Mouse (Mus musculus) ES-E14 (cell line): ENCODE data around the gene Polr1d. TPM values are rescaled to one million over a fixed set of nuclear protein-coding genes. Genes with fewer than 3 reads are reported as not detected.

Experiments
- DNase-seq: peaks from one replicate; pipeline ENCODE4 v3.0.0-alpha.2; 2013; ENCODE audit warnings: low read depth, low spot score
- H3K27ac ChIP-seq: 2 replicates; pipeline ENCODE4 v1.5.1; 2012; ENCODE audit warnings: low read depth, mild to moderate bottlenecking, low read length, moderate library complexity, mixed read lengths; ENCODE audit not compliant: poor library complexity, insufficient read depth, severe bottlenecking
- H3K36me3 ChIP-seq: 2 replicates; pipeline ENCODE4 v1.6.1; 2012; ENCODE audit warnings: mild to moderate bottlenecking, low read length, moderate library complexity, mixed read lengths; ENCODE audit not compliant: control insufficient read depth, poor library complexity, insufficient read depth, severe bottlenecking
- H3K4me1 ChIP-seq, 2 experiments: fragments of 150-350 bp in 1 of 2; sonication (generic) in 1 of 2; 2 replicates each; pipeline ENCODE4 v1.6.1; 2012; ENCODE audit warnings: low read length in 2 of 2, mild to moderate bottlenecking in 1 of 2, mixed read lengths in 1 of 2; ENCODE audit not compliant: control insufficient read depth in 2 of 2, insufficient read depth in 2 of 2, poor library complexity in 1 of 2
- H3K4me3 ChIP-seq, 2 experiments: fragments of 150-350 bp in 1 of 2; sonication (generic) in 1 of 2; 2 replicates each; pipeline ENCODE4 v1.5.1; 2012; ENCODE audit warnings: low read length in 2 of 2, low read depth in 1 of 2, mild to moderate bottlenecking in 1 of 2, mixed read lengths in 1 of 2; ENCODE audit not compliant: insufficient read depth in 1 of 2, poor library complexity in 1 of 2, severe bottlenecking in 1 of 2
- H3K9ac ChIP-seq: 2 replicates; pipeline ENCODE4 v1.6.1; 2012; ENCODE audit warnings: low read depth, mild to moderate bottlenecking, low read length, mixed read lengths; ENCODE audit not compliant: poor library complexity, insufficient read depth, severe bottlenecking
- H3K9me3 ChIP-seq: fragments of 150-350 bp; sonication (generic); 2 replicates; pipeline ENCODE4 v1.6.1; 2012; ENCODE audit warnings: low read depth, mild to moderate bottlenecking, low read length; ENCODE audit not compliant: control insufficient read depth, insufficient read depth
- CHD2 ChIP-seq: IDR thresholded peaks from 2 replicates; pipeline ENCODE4 v1.6.1; 2014; ENCODE audit warnings: mild to moderate bottlenecking, low read depth, low read length, inconsistent platforms
- HCFC1 ChIP-seq: IDR thresholded peaks from 2 replicates; pipeline ENCODE4 v1.6.1; 2012; ENCODE audit warnings: low read length, inconsistent platforms, borderline replicate concordance; ENCODE audit not compliant: insufficient read depth
- MAFK ChIP-seq: IDR thresholded peaks from 2 replicates; pipeline ENCODE4 v1.6.1; 2014; ENCODE audit warnings: mild to moderate bottlenecking, low read depth, low read length, inconsistent platforms; ENCODE audit not compliant: insufficient read depth
- ZC3H11A ChIP-seq: IDR thresholded peaks from 2 replicates; pipeline ENCODE4 v1.6.1; 2012; ENCODE audit warnings: low read depth, mild to moderate bottlenecking, inconsistent platforms, low read length, borderline replicate concordance
- ZNF384 ChIP-seq: IDR thresholded peaks from 2 replicates; pipeline ENCODE4 v1.6.1; 2012; ENCODE audit warnings: low read depth, low read length, inconsistent platforms
- in situ Hi-C, 2 experiments: fragments of 600-800 bp; cut with MboI; formaldehyde crosslinking; loops; one replicate each; pipeline ENCODE4 v1.15.1; 2025; ENCODE audit warnings: low sequenced_read_pairs in 2 of 2, inconsistent platforms in 1 of 2; ENCODE audit not compliant: unreplicated experiment in 2 of 2
- total RNA-seq: library from RNA; depleted of rRNA; stranded (reverse); fragments of 300-350 nt; gene quantifications from 2 replicates; pipeline ENCODE4 v1.2.3, GENCODE M21; 2012

The Polr1d gene
- total RNA-seq, 1 experiment: 160 TPM

DNA sequence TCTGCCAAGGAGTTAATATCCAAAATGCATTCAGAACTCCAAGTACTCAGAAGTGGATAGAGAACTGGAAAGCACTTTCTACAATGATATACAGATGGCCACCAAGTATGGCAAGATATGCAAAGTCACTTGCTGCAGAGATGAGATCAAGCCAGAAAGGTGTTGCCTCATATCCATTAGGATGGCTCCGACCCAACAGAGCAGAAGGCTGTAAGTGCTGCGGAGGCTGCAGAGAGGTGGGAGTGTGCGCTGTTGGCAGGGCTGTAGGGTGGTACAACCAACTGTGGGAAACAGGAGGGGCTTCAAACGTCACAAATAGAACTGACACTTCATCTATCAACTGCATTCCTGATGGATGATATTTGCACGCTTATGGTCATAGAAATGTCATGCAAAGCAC, 8.0 kb upstream of the Polr1d start:
- Histone ChIP-seq H3K9ac (no peak overlapping the region), H3K4me3 (no peak overlapping the region), H3K9me3 (no peaks in the 10 kb centered on the region), H3K27ac (no peak overlapping the region), H3K36me3 (no peaks in the 10 kb centered on the region), H3K4me1 (peaks cover 3 to 32% of the 10 kb centered on the region in 2 experiments; a peak in 3 of 4 replicates)
- TF ChIP-seq ZC3H11A (no peak), ZNF384 (no peak), MAFK (no peak), CHD2 (no peak), HCFC1 (no peak)
- no peak for DNase-seq
- in situ Hi-C loops: no loop called here

GRCm38 (mm10) chr5:147070791-147071516, 5.9 kb upstream of the Polr1d start:
- in situ Hi-C loops: no loop called here
- H3K36me3 ChIP-seq: no peaks in the 10 kb centered on the region
- H3K27ac ChIP-seq: no peak overlapping the region
- TF ChIP-seq MAFK (no peak), HCFC1 (no peak), CHD2 (no peak), ZC3H11A (no peak), ZNF384 (no peak)
- DNase-seq: no peak
- peaks cover 3 to 23% of the 10 kb centered on the region in 2 experiments; a peak in 3 of 4 replicates for H3K4me1 ChIP-seq
- H3K9ac ChIP-seq: 0 out of 2 replicates have a peak overlapping the region, but pooled peaks have one; percentile 4
- H3K9me3 ChIP-seq: no peaks in the 10 kb centered on the region
- H3K4me3 ChIP-seq: no peak overlapping the region

- Histone ChIP-seq H3K27ac (no peak overlapping the region), H3K9ac (no peak overlapping the region), H3K4me1 (peaks cover 1 to 22% of the 10 kb centered on the region in 2 experiments; a peak in 3 of 4 replicates), H3K36me3 (no peaks in the 10 kb centered on the region), H3K9me3 (no peaks in the 10 kb centered on the region), H3K4me3 (no peak overlapping the region)
- in situ Hi-C loops: no loop called here
- no peak for TF ChIP-seq ZC3H11A
- no peak for TF ChIP-seq ZNF384
- TF ChIP-seq HCFC1: no peak
- no peak for TF ChIP-seq MAFK
- no peak for TF ChIP-seq CHD2
- no peak for DNase-seq
Observed at GRCm38 (mm10) chr5:147071886-147072285, 5.0 kb upstream of the Polr1d start.

- Histone ChIP-seq H3K9ac (no peak overlapping the region), H3K36me3 (peaks cover 3% of the 10 kb centered on the region), H3K4me3 (no peak overlapping the region), H3K4me1 (peaks cover 0 to 18% of the 10 kb centered on the region in 2 experiments; a peak in 2 of 4 replicates), H3K27ac (no peak overlapping the region), H3K9me3 (no peaks in the 10 kb centered on the region)
- no peak for TF ChIP-seq MAFK
- no peak for TF ChIP-seq HCFC1
- no peak for TF ChIP-seq ZNF384
- no peak for TF ChIP-seq CHD2
- TF ChIP-seq ZC3H11A: no peak
- in situ Hi-C loops: no loop called here
- no peak for DNase-seq
Observed at GRCm38 (mm10) chr5:147073805-147074204, 3.0 kb upstream of the Polr1d start.
